Mouse (Mus musculus): ENCODE measurements at regions not wholly inside any gene's neighbourhood (a gene's known extent, or its start where the extent isn't known, plus 50 kb on each side); places are given as distances from the start of the nearest gene placed in this dataset. TPM values are rescaled to one million over a fixed set of nuclear protein-coding genes. Genes with fewer than 3 reads are reported as not detected.

Small RNA genes lying in the stretch of these regions (microRNA-seq; reads per million reads assigned to microRNA genes)
- gene Gm24275 (ENCODE audit: insufficient number of aligned reads): not detected

Data from forebrain, embryonic 11.5 days (tissue).